Mouse (Mus musculus) liver, postnatal 0 days (tissue): ENCODE measurements around the gene Cdk19. TPM values are rescaled to one million over a fixed set of nuclear protein-coding genes. Genes with fewer than 3 reads are reported as not detected.

ENCODE experiments used
- ATAC-seq: fragments of 200-750 bp; cut with Nextera tagmentation; 2 replicates; pipeline ENCODE4 v1.8.0; 2017; ENCODE audit warnings: mild to moderate bottlenecking, moderate library complexity
- DNase-seq: peaks from one replicate; pipeline ENCODE4 v3.0.0-alpha.2; 2016
- H3K27ac ChIP-seq: fragments of 300-500 bp; sonication (generic); 2 replicates; pipeline ENCODE4 v1.5.1; 2014; ENCODE audit warnings: antibody characterized with exemption, moderate library complexity, mild to moderate bottlenecking, low read depth
- H3K27me3 ChIP-seq: fragments of 300-500 bp; sonication (generic); 2 replicates; pipeline ENCODE4 v1.6.1; 2014; ENCODE audit warnings: low read length, control low read depth, mixed read lengths; ENCODE audit not compliant: insufficient read depth
- H3K36me3 ChIP-seq: fragments of 300-500 bp; sonication (generic); replicated peaks from 2 replicates; pipeline ENCODE4 v1.6.1; 2014; ENCODE audit warnings: mild to moderate bottlenecking, control low read depth, low read length, moderate library complexity, mixed read lengths; ENCODE audit not compliant: insufficient read depth
- H3K4me1 ChIP-seq: fragments of 300-500 bp; sonication (generic); 2 replicates; pipeline ENCODE4 v1.6.1; 2014; ENCODE audit warnings: antibody characterized with exemption, mild to moderate bottlenecking, control low read depth; ENCODE audit not compliant: insufficient read depth
- H3K4me2 ChIP-seq: fragments of 300-500 bp; sonication (generic); 2 replicates; pipeline ENCODE4 v1.6.1; 2014; ENCODE audit warnings: low read depth, mild to moderate bottlenecking, low read length, moderate library complexity, mixed read lengths
- H3K4me3 ChIP-seq: fragments of 300-500 bp; sonication (generic); 2 replicates; pipeline ENCODE4 v1.5.1; 2014; ENCODE audit warnings: low read depth, low read length
- H3K9ac ChIP-seq: fragments of 300-500 bp; sonication (generic); replicated peaks from 2 replicates; pipeline ENCODE4 v1.6.1; 2014; ENCODE audit warnings: mild to moderate bottlenecking, moderate library complexity
- H3K9me3 ChIP-seq: fragments of 300-500 bp; sonication (generic); 2 replicates; pipeline ENCODE4 v1.6.1; 2016; ENCODE audit warnings: mild to moderate bottlenecking, control low read depth, low read length, mixed read lengths
- CTCF ChIP-seq: sonication (generic); IDR thresholded peaks from 2 replicates; pipeline ENCODE4 v1.5.1; 2016; ENCODE audit warnings: antibody characterized with exemption, low read depth
- EP300 ChIP-seq: IDR thresholded peaks from 2 replicates; pipeline ENCODE4 v1.6.1; 2016; ENCODE audit warnings: antibody characterized with exemption, low read depth, mild to moderate bottlenecking
- WGBS: fragments of 180-500 bp; shearing (Covaris S2); extraction: QIAGEN DNeasy Blood & Tissue Kit; methylation state at CpG from one replicate; pipeline ENCODE4 v1.1.7; 2014; ENCODE audit not compliant: insufficient replicate concordance; 5-methylcytosine and 5-hydroxymethylcytosine counted together
- polyA plus RNA-seq: library from polyadenylated mRNA; unstranded; fragments of >200 nt; fragmentation: Nextera tagmentation; extraction: Ambion mirVana; gene quantifications from 2 replicates; pipeline ENCODE4 v1.2.1, GENCODE M21; 2015

Cdk19 gene
- polyA plus RNA-seq, 1 experiment from 2014 or later, result 2.8 TPM

- no peak for ATAC-seq
- Histone ChIP-seq H3K4me1 (peaks cover 5% of the 10 kb centered on the region), H3K9ac (no peak overlapping the region), H3K27ac (no peak overlapping the region), H3K9me3 (no peaks in the 10 kb centered on the region), H3K4me3 (no peak overlapping the region), H3K4me2 (no peak overlapping the region), H3K27me3 (no peaks in the 10 kb centered on the region), H3K36me3 (no peaks in the 10 kb centered on the region)
- TF ChIP-seq EP300, result no peak
- TF ChIP-seq CTCF, result peak; percentile 28; the same call in 1 of the 2 replicates
- no peak for DNase-seq
- WGBS, result 81% methylated on average over 2 of the region's 2 CpGs
Measured at GRCm38 (mm10) chr10:40429081-40429480, 89.7 kb downstream of the Cdk19 start.

- 79% methylated on average over 4 of the region's 4 CpGs for WGBS
- H3K36me3 ChIP-seq, result 0 out of 2 replicates have a peak, but pooled peaks cover under 1% of the 10 kb centered on the region
- H3K27ac ChIP-seq, result no peak overlapping the region
- DNase-seq (no peak), ATAC-seq (0 out of 2 replicates have a peak, but pooled peaks have one; percentile 10)
- peaks cover 5% of the 10 kb centered on the region for H3K4me1 ChIP-seq
- no peak overlapping the region for H3K9ac ChIP-seq
- H3K4me2 ChIP-seq, result no peak overlapping the region
- TF ChIP-seq CTCF, result no peak
- TF ChIP-seq EP300, result no peak
- H3K4me3 ChIP-seq, result no peak overlapping the region
- H3K27me3 ChIP-seq, result no peaks in the 10 kb centered on the region
- H3K9me3 ChIP-seq, result no peaks in the 10 kb centered on the region
Measured at GRCm38 (mm10) chr10:40430209-40430608, 90.8 kb downstream of the Cdk19 start.

- Histone ChIP-seq H3K27ac (no peak overlapping the region), H3K4me3 (no peak overlapping the region), H3K27me3 (no peaks in the 10 kb centered on the region), H3K4me2 (no peak overlapping the region), H3K9ac (no peak overlapping the region), H3K9me3 (no peaks in the 10 kb centered on the region), H3K4me1 (peaks cover 2% of the 10 kb centered on the region; the same call in 1 of the 2 replicates), H3K36me3 (0 out of 2 replicates have a peak, but pooled peaks cover 5% of the 10 kb centered on the region)
- ATAC-seq (no peak), DNase-seq (no peak)
- TF ChIP-seq EP300 (no peak), CTCF (no peak)
- 66% methylated on average over 3 of the region's 3 CpGs for WGBS
Measured at GRCm38 (mm10) chr10:40431957-40432356, 92.6 kb downstream of the Cdk19 start.

GRCm38 (mm10) chr10:40432375-40432774 is 93.0 kb downstream of the Cdk19 start:
- no peaks in the 10 kb centered on the region for H3K27me3 ChIP-seq
- TF ChIP-seq EP300, result no peak
- no peak for TF ChIP-seq CTCF
- no peak for ATAC-seq
- no peak overlapping the region for H3K4me3 ChIP-seq
- no peak for DNase-seq
- 0 out of 2 replicates have a peak, but pooled peaks cover 5% of the 10 kb centered on the region for H3K36me3 ChIP-seq
- H3K9me3 ChIP-seq, result no peaks in the 10 kb centered on the region
- H3K4me1 ChIP-seq, result peaks cover 2% of the 10 kb centered on the region; the same call in 1 of the 2 replicates
- H3K4me2 ChIP-seq, result no peak overlapping the region
- WGBS, result 83% methylated on average over 9 of the region's 9 CpGs
- H3K9ac ChIP-seq, result no peak overlapping the region
- no peak overlapping the region for H3K27ac ChIP-seq

- no peak overlapping the region for H3K9ac ChIP-seq
- no peak overlapping the region for H3K4me3 ChIP-seq
- DNase-seq (no peak), ATAC-seq (no peak)
- H3K4me1 ChIP-seq, result peaks cover 2% of the 10 kb centered on the region; the same call in 1 of the 2 replicates
- H3K27me3 ChIP-seq, result no peaks in the 10 kb centered on the region
- no peak for TF ChIP-seq EP300
- no peak for TF ChIP-seq CTCF
- H3K36me3 ChIP-seq, result 0 out of 2 replicates have a peak, but pooled peaks cover 5% of the 10 kb centered on the region
- no peak overlapping the region for H3K27ac ChIP-seq
- 67% methylated on average over 12 of the region's 12 CpGs for WGBS
- no peak overlapping the region for H3K4me2 ChIP-seq
- no peaks in the 10 kb centered on the region for H3K9me3 ChIP-seq
Measured at GRCm38 (mm10) chr10:40435402-40435801, 96.0 kb downstream of the Cdk19 start.

- Histone ChIP-seq H3K36me3 (0 out of 2 replicates have a peak, but pooled peaks cover 5% of the 10 kb centered on the region), H3K27me3 (no peaks in the 10 kb centered on the region), H3K4me2 (no peak overlapping the region), H3K27ac (no peak overlapping the region), H3K4me1 (peaks cover 2% of the 10 kb centered on the region; the same call in 1 of the 2 replicates), H3K9me3 (no peaks in the 10 kb centered on the region), H3K9ac (no peak overlapping the region), H3K4me3 (no peak overlapping the region)
- ATAC-seq (no peak), DNase-seq (no peak)
- WGBS, result 66% methylated on average over 3 of the region's 3 CpGs
- no peak for TF ChIP-seq EP300
- no peak for TF ChIP-seq CTCF
Measured at GRCm38 (mm10) chr10:40437117-40437516, 97.8 kb downstream of the Cdk19 start.

GRCm38 (mm10) chr10:40440740-40441139 is 101.4 kb downstream of the Cdk19 start:
- Histone ChIP-seq H3K4me1 (no peaks in the 10 kb centered on the region), H3K4me3 (no peak overlapping the region), H3K27ac (no peak overlapping the region), H3K9ac (no peak overlapping the region), H3K27me3 (no peaks in the 10 kb centered on the region), H3K4me2 (no peak overlapping the region), H3K9me3 (no peaks in the 10 kb centered on the region), H3K36me3 (0 out of 2 replicates have a peak, but pooled peaks cover 4% of the 10 kb centered on the region)
- no peak for TF ChIP-seq EP300
- no peak for TF ChIP-seq CTCF
- no peak for DNase-seq
- no peak for ATAC-seq
- WGBS, result 80% methylated on average over 10 of the region's 10 CpGs
